Mouse (Mus musculus): Measurements from ENCODE around the gene Coro2a.

DNA sequence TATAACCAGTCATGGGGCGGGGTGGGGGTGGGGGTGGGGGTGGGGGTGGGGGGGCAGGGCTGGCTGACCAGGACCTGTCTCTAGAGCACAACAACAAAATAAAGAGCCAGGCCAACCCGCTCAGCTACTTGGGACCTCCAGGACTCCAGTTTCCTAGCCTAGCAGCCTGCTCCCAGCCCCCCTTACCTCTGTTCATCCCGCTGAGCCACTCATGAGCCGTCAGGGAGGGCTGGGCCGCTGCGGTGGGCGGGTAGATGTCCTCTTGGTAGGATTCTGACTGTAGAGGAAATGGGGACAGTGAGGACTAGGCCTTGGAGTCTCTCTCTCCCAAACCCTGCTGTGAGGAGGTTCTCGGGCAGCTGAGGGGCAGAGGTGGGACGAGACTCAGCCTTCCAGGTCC lies 60.3 kb downstream of the Coro2a start:
- TF ChIP-seq CTCF (IDR thresholded peaks at IDR 0.05; ENCODE audit: extremely low read depth, insufficient read depth, low read length) (no peak), POLR2A (IDR thresholded peaks at IDR 0.05; ENCODE audit: extremely low read depth, insufficient read depth, low read length) (no peak)

Measured in cortical plate, adult 2 months (tissue).